Comparison of ENCODE assay signal across 9 mouse cellular contexts in genomic region chr2:28755451-28755850, GRCm38 (mm10). TPM values are rescaled to one million over a fixed set of nuclear protein-coding genes. Genes with fewer than 3 reads are reported as not detected.
A peak's percentile ranks its signal among the peaks of the same experiment; 100 is the strongest.
DNase-seq lines count a peak whose midpoint lies in the region; ATAC-seq and TF ChIP-seq lines count a peak whose summit lies in the region.
"Had no signal": no experiment of that assay in that cellular context is flagged by ENCODE, and none has a peak within 500 bp of the region (broad histone marks: within the 10 kb centered on the region; RNA-seq: fewer than 3 reads in every experiment).

No protein-coding gene starts in this region.

- peak; percentile 87 for TF ChIP-seq CTCF in kidney, postnatal 0 days (IDR thresholded peaks at IDR 0.05; ENCODE audit: low read depth)
- TF ChIP-seq CTCF in olfactory bulb, adult 2 months (IDR thresholded peaks at IDR 0.05; ENCODE audit: insufficient read depth, low read depth, low read length): 0 out of 2 replicates have a peak, but pooled peaks have one; percentile 34
- TF ChIP-seq CTCF in thymus, adult 2 months (IDR thresholded peaks at IDR 0.05; ENCODE audit: borderline replicate concordance, control insufficient read depth, extremely low read depth, insufficient read depth, low read length, poor library complexity): peak; percentile 26; the same call in 1 of the 2 replicates

- H3K9ac ChIP-seq in kidney, postnatal 0 days (ENCODE audit: low read depth, low read length): no peak overlapping the region
- no peak overlapping the region for H3K9ac ChIP-seq in liver, embryonic 11.5 days (ENCODE audit: low read depth, low read length)
- H3K9ac ChIP-seq: hindbrain, embryonic 15.5 days had no signal

- no peak for TF ChIP-seq POLR2A in olfactory bulb, adult 2 months (IDR thresholded peaks at IDR 0.05; ENCODE audit: insufficient read depth, low read depth, low read length)
- TF ChIP-seq POLR2A in thymus, adult 2 months (IDR thresholded peaks at IDR 0.05; ENCODE audit: control insufficient read depth, extremely low read depth, insufficient read depth, low read length, poor library complexity): no peak

- DNase-seq in 3T3-L1 (ENCODE audit: low read depth, low spot score) (peak; percentile 87), NIH3T3 (ENCODE audit: low read depth) (peak; percentile 90)
- peak; percentile 70 for DNase-seq in cerebellum, adult 9-11 months
- DNase-seq in gastrocnemius, adult 18-20 months (ENCODE audit: low spot score): peak; percentile 75
- peak; percentile 80 for DNase-seq in kidney, postnatal 0 days (ENCODE audit: low spot score)
- DNase-seq in liver, embryonic 11.5 days (ENCODE audit: low spot score): peak; percentile 68
- peak; percentile 84 for DNase-seq in thymus, adult 2 months

- H3K4me2 ChIP-seq in kidney, postnatal 0 days (ENCODE audit: low read length): no peak overlapping the region
- no peak overlapping the region for H3K4me2 ChIP-seq in liver, embryonic 11.5 days
- H3K4me2 ChIP-seq: hindbrain, embryonic 15.5 days had no signal

- H3K27me3 ChIP-seq in kidney, postnatal 0 days (ENCODE audit: insufficient read depth, low read length): 0 out of 2 replicates have a peak, but pooled peaks cover 2% of the 10 kb centered on the region
- H3K27me3 ChIP-seq in liver, embryonic 11.5 days (replicated peaks; ENCODE audit: control insufficient read depth, insufficient read depth, low read length): peaks cover 32% of the 10 kb centered on the region
- no peaks in the 10 kb centered on the region for H3K27me3 ChIP-seq in thymus, adult 2 months (ENCODE audit: control insufficient read depth, insufficient read depth, low read length)

- H3K4me3 ChIP-seq in kidney, postnatal 0 days (replicated peaks; ENCODE audit: low read depth, low read length): no peak overlapping the region
- no peak overlapping the region for H3K4me3 ChIP-seq in liver, embryonic 11.5 days (ENCODE audit: low read depth, low read length)
- H3K4me3 ChIP-seq in olfactory bulb, adult 2 months (ENCODE audit: insufficient read depth, low read depth, low read length): no peak overlapping the region
- H3K4me3 ChIP-seq in thymus, adult 2 months (ENCODE audit: control insufficient read depth, insufficient read depth, low read length): no peak overlapping the region
- H3K4me3 ChIP-seq: hindbrain, embryonic 15.5 days had no signal

- H3K27ac ChIP-seq in kidney, postnatal 0 days: no peak overlapping the region
- no peak overlapping the region for H3K27ac ChIP-seq in liver, embryonic 11.5 days (ENCODE audit: low read depth, low read length)
- H3K27ac ChIP-seq in olfactory bulb, adult 2 months (ENCODE audit: insufficient read depth, low read depth, low read length): no peak overlapping the region
- no peak overlapping the region for H3K27ac ChIP-seq in thymus, adult 2 months (ENCODE audit: control insufficient read depth, insufficient read depth, low read length)
- H3K27ac ChIP-seq: hindbrain, embryonic 15.5 days had no signal

- no peaks in the 10 kb centered on the region for H3K9me3 ChIP-seq in kidney, postnatal 0 days (replicated peaks; ENCODE audit: low read length)
- no peaks in the 10 kb centered on the region for H3K9me3 ChIP-seq in liver, embryonic 11.5 days (ENCODE audit: control insufficient read depth, low read length)
- H3K9me3 ChIP-seq: hindbrain, embryonic 15.5 days had no signal

- ATAC-seq in kidney, postnatal 0 days (replicated peaks; ENCODE audit: low FRiP score, low read depth): no peak
- no peak for ATAC-seq in liver, embryonic 11.5 days (replicated peaks; ENCODE audit: low FRiP score)

- H3K36me3 ChIP-seq in kidney, postnatal 0 days (ENCODE audit: insufficient read depth, low read length): no peaks in the 10 kb centered on the region
- no peaks in the 10 kb centered on the region for H3K36me3 ChIP-seq in liver, embryonic 11.5 days (ENCODE audit: control insufficient read depth, insufficient read depth, low read length)
- no peaks in the 10 kb centered on the region for H3K36me3 ChIP-seq in thymus, adult 2 months (ENCODE audit: control insufficient read depth, insufficient read depth, low read length)
- H3K36me3 ChIP-seq: hindbrain, embryonic 15.5 days had no signal

- peaks cover 3% of the 10 kb centered on the region; the same call in 1 of the 2 replicates for H3K4me1 ChIP-seq in kidney, postnatal 0 days (replicated peaks; ENCODE audit: insufficient read depth, low read length)
- H3K4me1 ChIP-seq in liver, embryonic 11.5 days (replicated peaks; ENCODE audit: control insufficient read depth, insufficient read depth, low read length): no peaks in the 10 kb centered on the region
- peaks cover 8% of the 10 kb centered on the region; the same call in 1 of the 2 replicates for H3K4me1 ChIP-seq in olfactory bulb, adult 2 months (ENCODE audit: control insufficient read depth, insufficient read depth, low read length)
- peaks cover 9% of the 10 kb centered on the region; the same call in 1 of the 2 replicates for H3K4me1 ChIP-seq in thymus, adult 2 months (replicated peaks; ENCODE audit: control insufficient read depth, insufficient read depth, low read length)

- WGBS in kidney, postnatal 0 days: 1% methylated on average over 7 of the region's 7 CpGs
- 4% methylated on average over 7 of the region's 7 CpGs for WGBS in liver, embryonic 11.5 days
- WGBS in olfactory bulb, adult 2 months: under 1% methylated on average over 7 of the region's 7 CpGs
- 7% methylated on average over 7 of the region's 7 CpGs for whole genome bisulfite sequencing in thymus, adult 2 months

RNA-seq across cellular contexts. Expression of gene Ak8, which starts 55.5 kb away (rescaled TPM):
- not detected for total RNA-seq in gastrocnemius, adult 18-20 months (2021)
- polyA plus RNA-seq in kidney, postnatal 0 days (2015; fragmentation: Nextera tagmentation; extraction: Ambion mirVana): 1.2 and 1.3 TPM in 2 replicates
- 0.38 and 0.69 TPM in 2 replicates for polyA plus RNA-seq in liver, embryonic 11.5 days (2014; fragmentation: Nextera tagmentation; extraction: Ambion mirVana)
- polyA plus RNA-seq in olfactory bulb, adult 2 months (2012; ENCODE audit: insufficient read depth, insufficient read length, low replicate concordance, missing spikeins): not detected in 2 replicates
- 0.75 and 0.89 TPM in 2 replicates for polyA plus RNA-seq in thymus, adult 2 months (2012; rRNA removed)

RNA-seq across cellular contexts. Expression of gene Spaca9, which starts 55.9 kb away (rescaled TPM):
- not detected for total RNA-seq in gastrocnemius, adult 18-20 months (2021)
- 2.0 and 2.5 TPM in 2 replicates for polyA plus RNA-seq in kidney, postnatal 0 days (2015; fragmentation: Nextera tagmentation; extraction: Ambion mirVana)
- polyA plus RNA-seq in liver, embryonic 11.5 days (2014; fragmentation: Nextera tagmentation; extraction: Ambion mirVana): 3.5 and 4.4 TPM in 2 replicates
- polyA plus RNA-seq in olfactory bulb, adult 2 months (2012; ENCODE audit: insufficient read depth, insufficient read length, low replicate concordance, missing spikeins): not detected in 2 replicates
- polyA plus RNA-seq in thymus, adult 2 months (2012; rRNA removed): 1.6 and 2.5 TPM in 2 replicates

Comparison
In these comparisons a context has a peak if more than half of its experiments do, and no peak if none do; other contexts are left out.
1. CTCF ChIP-seq: peak in every context shown above with its lines; median percentile 87 in kidney, postnatal 0 days; 34 in olfactory bulb, adult 2 months; 26 in thymus, adult 2 months.